Mouse (Mus musculus) urinary bladder, adult 2 months (tissue): ENCODE data around the gene G3bp2. TPM values are rescaled to one million over a fixed set of nuclear protein-coding genes. Genes with fewer than 3 reads are reported as not detected.

Experiments
- DNase-seq: peaks from one replicate; pipeline ENCODE4 v3.0.0; 2022; ENCODE audit warnings: low spot score
- polyA plus RNA-seq: library from polyadenylated mRNA; depleted of rRNA; stranded (reverse); fragments of >200 nt; gene quantifications from 2 replicates; pipeline ENCODE4 v1.2.3, GENCODE M21; 2012; rRNA removed

G3bp2 gene
- polyA plus RNA-seq, 1 experiment: 68.4 TPM

- DNase-seq: no peak
These were observed 63.6 kb downstream of the G3bp2 start for GRCm38 (mm10) chr5:92019960-92020359.

GRCm38 (mm10) chr5:92011756-92012155, 71.8 kb downstream of the G3bp2 start:
- no peak for DNase-seq

DNA sequence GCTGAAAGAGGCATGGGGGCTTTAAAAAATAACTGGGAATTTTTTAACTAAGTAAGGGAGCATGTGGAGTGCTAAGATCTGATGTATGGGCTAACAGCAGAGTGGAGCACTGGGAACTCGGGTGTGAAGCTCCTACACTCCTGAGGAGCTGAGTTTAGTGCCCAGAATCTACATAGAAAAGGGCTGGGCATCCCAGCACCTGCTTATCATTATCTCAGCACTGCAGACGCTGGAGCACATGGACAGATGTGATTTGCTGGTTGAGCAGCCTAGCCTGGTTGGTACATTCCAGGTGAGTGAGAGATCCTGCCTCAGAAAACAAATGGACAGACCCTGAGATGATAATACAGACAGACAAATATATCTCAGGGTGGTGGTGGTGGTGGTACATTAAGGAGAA, 73.7 kb downstream of the G3bp2 start:
- DNase-seq: no peak

GRCm38 (mm10) chr5:92003011-92003410, 80.5 kb downstream of the G3bp2 start:
- DNase-seq: no peak

Other genes starting within 250 kb of the G3bp2 start
- 51.9 and 57.7 TPM in 2 replicates for gene Rchy1, start 120.7 kb downstream of the G3bp2 start, polyA plus RNA-seq
- not detected in 2 replicates for gene Odaph, start 96.2 kb downstream of the G3bp2 start, polyA plus RNA-seq
- 4.0 and 5.7 TPM in 2 replicates for gene Cdkl2, start 39.8 kb downstream of the G3bp2 start, polyA plus RNA-seq
- gene Uso1, start 54.2 kb upstream of the G3bp2 start, polyA plus RNA-seq: 49.4 and 53.4 TPM in 2 replicates
- not detected in 2 replicates for gene U90926, start 131.7 kb upstream of the G3bp2 start, polyA plus RNA-seq
- 0.63 and 0.69 TPM in 2 replicates for gene Ppef2, start 172.6 kb upstream of the G3bp2 start, polyA plus RNA-seq
- gene Naaa, start 194.5 kb upstream of the G3bp2 start, polyA plus RNA-seq: 34.3 and 37.5 TPM in 2 replicates
- 12.3 and 13.6 TPM in 2 replicates for gene Sdad1, start 226.8 kb upstream of the G3bp2 start, polyA plus RNA-seq
- gene Cxcl9, start 244.4 kb upstream of the G3bp2 start, polyA plus RNA-seq: 7.3 and 8.8 TPM in 2 replicates
- 839 and 925 TPM in 2 replicates for gene Art3, start 248.1 kb upstream of the G3bp2 start, polyA plus RNA-seq